Mouse (Mus musculus) heart, embryonic 10.5 days (tissue): ENCODE data around the gene Dynll2. TPM values are rescaled to one million over a fixed set of nuclear protein-coding genes. Genes with fewer than 3 reads are reported as not detected.

Experiments
- DNase-seq: peaks from one replicate; pipeline ENCODE4 v3.0.0-alpha.2; 2017; ENCODE audit warnings: low spot score
- H3K27ac ChIP-seq: fragments of 300-500 bp; sonication (generic); 2 replicates; pipeline ENCODE4 v1.5.1; 2016; ENCODE audit warnings: mild to moderate bottlenecking
- H3K27me3 ChIP-seq: fragments of 300-500 bp; sonication (generic); 2 replicates; pipeline ENCODE4 v1.6.1; 2016; ENCODE audit warnings: mild to moderate bottlenecking; ENCODE audit not compliant: poor library complexity, insufficient read depth, severe bottlenecking
- H3K36me3 ChIP-seq: fragments of 300-500 bp; sonication (generic); 2 replicates; pipeline ENCODE4 v1.6.1; 2016; ENCODE audit warnings: mild to moderate bottlenecking, moderate library complexity
- H3K4me1 ChIP-seq: fragments of 300-500 bp; sonication (generic); 2 replicates; pipeline ENCODE4 v1.6.1; 2016; ENCODE audit warnings: mild to moderate bottlenecking
- H3K4me3 ChIP-seq: fragments of 300-500 bp; sonication (generic); 2 replicates; pipeline ENCODE4 v1.5.1; 2016; ENCODE audit warnings: mild to moderate bottlenecking, moderate library complexity
- H3K9me3 ChIP-seq: fragments of 300-500 bp; sonication (generic); 2 replicates; pipeline ENCODE4 v1.6.1; 2016; ENCODE audit warnings: mild to moderate bottlenecking, moderate library complexity
- WGBS: fragments of 180-500 bp; shearing (Covaris S2); methylation state at CpG from one replicate; pipeline ENCODE4 v1.1.7; 2016; 5-methylcytosine and 5-hydroxymethylcytosine counted together
- polyA plus RNA-seq: library from polyadenylated mRNA; unstranded; fragments of >200 nt; fragmentation: Nextera tagmentation; extraction: Ambion mirVana; gene quantifications from 2 replicates; pipeline ENCODE4 v1.2.1, GENCODE M21; 2016

The Dynll2 gene
- polyA plus RNA-seq, 1 experiment from 2014 or later = 26.1 TPM

DNA sequence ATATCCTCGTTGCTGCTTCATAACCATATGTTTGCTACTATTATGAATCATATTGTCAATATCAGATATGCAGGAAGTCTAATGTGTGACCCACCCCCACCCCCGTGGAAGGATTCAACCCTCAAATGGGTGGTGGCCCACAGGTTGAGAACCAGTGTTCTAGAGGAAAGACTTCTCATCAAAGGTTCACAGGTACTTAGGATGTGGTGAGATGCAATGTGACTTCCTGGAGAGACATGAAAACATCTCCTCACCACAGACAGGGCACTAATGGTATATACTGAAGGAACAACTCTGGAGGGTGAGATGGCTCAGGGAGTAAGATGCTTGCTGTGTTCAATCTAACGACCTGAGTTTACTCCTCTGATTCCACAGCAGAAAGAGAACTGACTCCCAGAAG, 51.9 kb downstream of the Dynll2 start:
- Histone ChIP-seq H3K9me3 (no peaks in the 10 kb centered on the region), H3K27me3 (no peaks in the 10 kb centered on the region), H3K36me3 (no peaks in the 10 kb centered on the region), H3K27ac (no peak overlapping the region), H3K4me1 (no peaks in the 10 kb centered on the region), H3K4me3 (no peak overlapping the region)
- 59% methylated on average over 3 of the region's 3 CpGs for WGBS
- no peak for DNase-seq

DNA sequence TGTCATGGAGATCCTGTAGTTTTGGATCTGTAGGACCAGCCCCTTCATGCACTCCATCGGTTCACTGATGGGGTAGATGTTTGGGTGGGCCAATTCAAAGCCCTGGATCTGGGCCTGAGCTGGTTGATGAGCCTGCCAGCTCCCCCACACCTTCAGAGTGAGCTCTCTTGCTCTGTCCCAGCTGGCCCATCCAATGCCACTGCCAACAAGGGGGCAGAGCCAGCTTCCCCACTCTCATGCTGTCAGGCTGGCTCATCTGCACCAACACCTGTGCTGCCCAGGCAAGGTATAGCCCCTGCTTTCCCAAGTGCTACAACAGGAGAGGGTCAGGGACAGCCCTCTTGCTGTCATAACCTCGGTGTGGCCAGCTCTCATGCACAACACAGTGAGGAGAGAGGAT, 53.6 kb downstream of the Dynll2 start:
- H3K27ac ChIP-seq = no peak overlapping the region
- no peaks in the 10 kb centered on the region for H3K27me3 ChIP-seq
- no peaks in the 10 kb centered on the region for H3K36me3 ChIP-seq
- no peak overlapping the region for H3K4me3 ChIP-seq
- WGBS = 62% methylated on average over 2 of the region's 2 CpGs
- no peak for DNase-seq
- H3K9me3 ChIP-seq = no peaks in the 10 kb centered on the region
- H3K4me1 ChIP-seq = no peaks in the 10 kb centered on the region

DNA sequence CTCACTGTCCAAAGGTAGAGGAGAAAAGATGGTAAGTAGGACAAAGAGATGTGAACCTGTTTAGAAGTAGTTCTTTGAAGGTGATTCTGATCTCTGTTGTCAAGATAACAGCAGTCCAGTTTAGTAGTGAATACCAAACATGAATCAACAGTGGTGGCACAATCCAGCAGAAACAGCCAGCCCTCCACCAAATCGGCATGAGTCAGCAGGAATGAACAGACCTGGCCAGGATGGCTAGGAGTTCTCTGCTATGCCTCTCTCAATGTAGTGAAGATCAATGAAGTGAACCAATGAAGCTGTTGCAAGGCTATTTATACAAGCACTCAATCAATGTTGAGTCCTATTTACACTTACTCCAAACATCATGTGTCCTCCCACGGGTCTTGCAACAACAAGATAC, 57.0 kb downstream of the Dynll2 start:
- Histone ChIP-seq H3K4me1 (no peaks in the 10 kb centered on the region), H3K4me3 (no peak overlapping the region), H3K36me3 (no peaks in the 10 kb centered on the region), H3K27me3 (no peaks in the 10 kb centered on the region), H3K27ac (no peak overlapping the region), H3K9me3 (no peaks in the 10 kb centered on the region)
- DNase-seq = no peak
- WGBS = 85% methylated on average over 2 of the region's 2 CpGs

Other genes with a start within 250 kb of the Dynll2 start
- 122 and 151 TPM in 2 replicates for gene Supt4a, start 250.0 kb downstream of the Dynll2 start, polyA plus RNA-seq
- gene Tspoap1, start 227.0 kb downstream of the Dynll2 start, polyA plus RNA-seq = 0.95 and 1.5 TPM in 2 replicates
- gene Mpo, start 194.0 kb downstream of the Dynll2 start, polyA plus RNA-seq = 5.8 and 11.8 TPM in 2 replicates
- 0.04 TPM in 1 of 2 replicates, not detected in the other for gene Lpo, start 159.2 kb downstream of the Dynll2 start, polyA plus RNA-seq
- gene Mks1, start 134.3 kb downstream of the Dynll2 start, polyA plus RNA-seq = 10.9 and 14.7 TPM in 2 replicates
- 0.20 TPM in 1 of 2 replicates, not detected in the other for gene Epx, start 112.0 kb downstream of the Dynll2 start, polyA plus RNA-seq
- gene Olfr462, start 95.3 kb downstream of the Dynll2 start, polyA plus RNA-seq = not detected in 2 replicates
- gene Olfr463, start 90.1 kb downstream of the Dynll2 start, polyA plus RNA-seq = not detected in 2 replicates
- not detected in 2 replicates for gene Olfr464, start 66.6 kb downstream of the Dynll2 start, polyA plus RNA-seq
- gene Srsf1, start 59.8 kb upstream of the Dynll2 start, polyA plus RNA-seq = 199 and 306 TPM in 2 replicates
- gene Vezf1, start 80.7 kb upstream of the Dynll2 start, polyA plus RNA-seq = 24.2 and 34.1 TPM in 2 replicates
- 15.1 and 17.9 TPM in 2 replicates for gene Cuedc1, start 110.5 kb upstream of the Dynll2 start, polyA plus RNA-seq
- 74.6 and 82.3 TPM in 2 replicates for gene Mrps23, start 216.9 kb upstream of the Dynll2 start, polyA plus RNA-seq